Mouse (Mus musculus) 416B (cell line): ENCODE measurements around the gene N4bp2l2.
A peak's percentile ranks its signal among the peaks of the same experiment; 100 is the strongest.
"Not testable (repeated sequence)": the region's sequence is repeated elsewhere in the genome, so short reads cannot be mapped to it uniquely, and the experiment has no call there.

Experiments used
- DNase-seq: peaks from one replicate; pipeline ENCODE4 v3.0.0; 2011; ENCODE audit warnings: low read depth

The N4bp2l2 gene

GRCm38 (mm10) chr5:150666133-150666739, at the start of gene N4bp2l2:
Gene N4bp2l2 (minus strand): TSS chr5:150666183.
- DNase-seq, result not testable (repeated sequence)

GRCm38 (mm10) chr5:150713431-150713830, 47.4 kb upstream of the N4bp2l2 start:
- no peak for DNase-seq

GRCm38 (mm10) chr5:150711503-150711902, 45.5 kb upstream of the N4bp2l2 start:
- no peak for DNase-seq

- not testable (repeated sequence) for DNase-seq
These were observed 41.2 kb upstream of the N4bp2l2 start for GRCm38 (mm10) chr5:150707181-150707580.

GRCm38 (mm10) chr5:150706651-150707050, 40.7 kb upstream of the N4bp2l2 start:
- not testable (repeated sequence) for DNase-seq

GRCm38 (mm10) chr5:150702714-150703113, 36.7 kb upstream of the N4bp2l2 start:
- peak; percentile 63 for DNase-seq

- DNase-seq, result no peak
These were observed 27.3 kb upstream of the N4bp2l2 start for GRCm38 (mm10) chr5:150693277-150693676.

GRCm38 (mm10) chr5:150690685-150691084, 24.7 kb upstream of the N4bp2l2 start:
- DNase-seq, result no peak

- not testable (repeated sequence) for DNase-seq
These were observed 16.9 kb upstream of the N4bp2l2 start for GRCm38 (mm10) chr5:150682862-150683261.

GRCm38 (mm10) chr5:150674866-150675265, 8.9 kb upstream of the N4bp2l2 start:
- DNase-seq, result peak; percentile 44

- DNase-seq, result peak; percentile 49
These were observed 8.1 kb upstream of the N4bp2l2 start for GRCm38 (mm10) chr5:150673880-150674621.

GRCm38 (mm10) chr5:150673153-150673835, 7.3 kb upstream of the N4bp2l2 start, which contains the start of gene Pds5b:
Gene Pds5b (plus strand): TSS chr5:150673739.
- DNase-seq, result peak; percentile 96

- no peak for DNase-seq
These were observed 6.4 kb upstream of the N4bp2l2 start for GRCm38 (mm10) chr5:150672343-150672742.

- no peak for DNase-seq
These were observed 2.7 kb upstream of the N4bp2l2 start for GRCm38 (mm10) chr5:150668731-150669130.

- DNase-seq, result peak; percentile 100
These were observed 640 bp downstream of the N4bp2l2 start for GRCm38 (mm10) chr5:150665132-150665954.

- no peak for DNase-seq
These were observed 1.2 kb downstream of the N4bp2l2 start for GRCm38 (mm10) chr5:150664794-150665131.

- not testable (repeated sequence) for DNase-seq
These were observed 2.1 kb downstream of the N4bp2l2 start for GRCm38 (mm10) chr5:150663926-150664325.

GRCm38 (mm10) chr5:150660296-150660695, 5.7 kb downstream of the N4bp2l2 start:
- not testable (repeated sequence) for DNase-seq

GRCm38 (mm10) chr5:150659425-150659824, 6.6 kb downstream of the N4bp2l2 start:
- DNase-seq, result not testable (repeated sequence)

- no peak for DNase-seq
These were observed 11.4 kb downstream of the N4bp2l2 start for GRCm38 (mm10) chr5:150654548-150654947.

GRCm38 (mm10) chr5:150652578-150652977, 13.4 kb downstream of the N4bp2l2 start:
- no peak for DNase-seq

GRCm38 (mm10) chr5:150644926-150645325, 21.1 kb downstream of the N4bp2l2 start:
- no peak for DNase-seq
